Comparison of ENCODE assay signal across 10 mouse cellular contexts in the genomic region with DNA sequence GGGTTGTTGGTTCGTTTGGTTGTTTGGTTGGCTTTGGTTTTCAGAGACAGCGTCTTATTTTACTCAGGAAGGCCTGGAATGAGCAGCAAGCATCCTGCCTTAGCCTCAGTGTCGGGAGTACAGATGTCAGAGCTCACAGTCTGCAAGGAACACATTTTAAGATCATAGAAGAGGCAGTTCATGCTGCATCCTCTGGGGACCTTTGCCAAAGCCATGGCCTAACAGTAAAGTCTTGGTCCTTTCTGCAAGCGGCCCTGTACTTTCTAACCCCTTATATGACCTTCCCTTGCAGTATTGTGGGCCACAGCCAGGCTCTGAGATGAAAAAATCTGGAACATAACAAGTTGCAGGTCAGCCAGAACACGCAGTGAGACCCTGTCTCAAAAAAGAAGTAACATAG. TPM values are rescaled to one million over a fixed set of nuclear protein-coding genes. Genes with fewer than 3 reads are reported as not detected.
"Had no signal": no experiment of that assay in that cellular context is flagged by ENCODE, and none has a peak within 500 bp of the region (broad histone marks: within the 10 kb centered on the region; RNA-seq: fewer than 3 reads in every experiment).

No protein-coding gene starts in this region.

- H3K4me2 ChIP-seq: limb, embryonic 15.5 days; liver, embryonic 13.5 days; midbrain, embryonic 13.5 days had no signal

- H3K27me3 ChIP-seq: limb, embryonic 15.5 days; liver, embryonic 13.5 days; midbrain, embryonic 13.5 days had no signal

- H3K4me1 ChIP-seq: midbrain, embryonic 13.5 days had no signal

- ATAC-seq: intestine, embryonic 16.5 days; liver, postnatal 0 days; midbrain, embryonic 13.5 days had no signal

- H3K36me3 ChIP-seq: limb, embryonic 15.5 days; liver, embryonic 13.5 days; midbrain, embryonic 13.5 days had no signal

- H3K9me3 ChIP-seq: limb, embryonic 15.5 days; liver, embryonic 13.5 days; midbrain, embryonic 13.5 days had no signal

- H3K27ac ChIP-seq: limb, embryonic 15.5 days; liver, embryonic 13.5 days; midbrain, embryonic 13.5 days had no signal

- H3K9ac ChIP-seq: limb, embryonic 15.5 days; liver, embryonic 13.5 days; liver, postnatal 0 days; midbrain, embryonic 13.5 days had no signal

- H3K4me3 ChIP-seq: limb, embryonic 15.5 days; liver, embryonic 13.5 days; midbrain, embryonic 13.5 days had no signal

- DNase-seq: layer of hippocampus, adult 9-11 months; layer of hippocampus, postnatal 36 days; liver, embryonic 13.5 days; liver, postnatal 0 days; right cerebral cortex, postnatal 14 days; thymus, postnatal 36 days had no signal

RNA-seq across cellular contexts. Expression of a gene that starts 38.1 kb away (rescaled TPM):
- total RNA-seq: megakaryocyte progenitor cell, adult 5-6 weeks had no signal
